Mouse (Mus musculus): ENCODE results near the gene Catsperd.

The Catsperd gene

DNA sequence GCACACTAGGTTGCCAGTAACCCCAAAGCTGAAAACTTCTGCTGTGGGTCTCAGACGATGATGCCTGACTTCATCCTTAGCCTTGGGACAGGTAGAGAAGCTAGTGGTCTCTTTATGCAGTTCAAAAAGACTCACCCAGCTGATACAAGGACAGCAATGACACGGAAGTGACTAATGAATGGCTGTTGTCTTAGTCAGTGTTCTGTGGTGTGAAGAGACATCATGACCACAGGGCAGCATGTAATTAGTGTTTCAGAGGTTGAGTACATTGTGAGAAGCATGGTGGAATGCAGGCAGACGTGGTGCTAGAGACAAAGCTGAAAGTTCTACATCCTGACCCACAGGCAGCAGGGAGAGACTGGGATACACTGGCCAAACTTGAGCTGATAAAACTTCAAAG, 39.6 kb downstream of the Catsperd start:
- no peak for DNase-seq

- peak; percentile 85 to 89 for DNase-seq
These were observed 40.6 kb downstream of the Catsperd start for GRCm38 (mm10) chr17:56668384-56669144.

GRCm38 (mm10) chr17:56669766-56670165, 41.8 kb downstream of the Catsperd start:
- DNase-seq: no peak

GRCm38 (mm10) chr17:56672941-56673646, 45.2 kb downstream of the Catsperd start, which contains the start of gene Ranbp3:
Gene Ranbp3 (plus strand): TSS chr17:56673294.
- DNase-seq: peak; percentile 98 to 100

GRCm38 (mm10) chr17:56673647-56674416, 45.9 kb downstream of the Catsperd start:
- DNase-seq: peak in 1 of 2 experiments; percentile 48

GRCm38 (mm10) chr17:56681791-56682190, 53.8 kb downstream of the Catsperd start:
- no peak for DNase-seq

DNA sequence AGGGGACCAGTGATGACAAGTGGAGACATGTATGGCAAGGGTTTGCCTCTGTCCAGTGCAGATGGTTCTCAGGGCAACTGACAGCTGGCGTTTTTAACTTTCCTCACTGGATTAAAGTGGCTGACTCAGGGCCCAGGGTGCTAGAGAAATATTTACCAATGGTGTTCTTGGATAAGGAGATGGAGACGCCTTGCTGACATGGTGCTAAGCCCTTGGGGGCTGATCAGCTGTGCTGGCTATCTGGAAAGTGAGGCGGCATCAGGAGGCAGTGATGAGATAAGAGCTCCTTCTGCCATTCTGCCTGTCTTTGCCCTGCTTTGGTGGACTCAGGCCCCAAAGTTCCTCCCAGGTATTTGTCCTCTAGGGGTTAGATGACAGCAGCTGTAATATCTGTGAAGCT, 54.9 kb downstream of the Catsperd start:
- DNase-seq: no peak

DNA sequence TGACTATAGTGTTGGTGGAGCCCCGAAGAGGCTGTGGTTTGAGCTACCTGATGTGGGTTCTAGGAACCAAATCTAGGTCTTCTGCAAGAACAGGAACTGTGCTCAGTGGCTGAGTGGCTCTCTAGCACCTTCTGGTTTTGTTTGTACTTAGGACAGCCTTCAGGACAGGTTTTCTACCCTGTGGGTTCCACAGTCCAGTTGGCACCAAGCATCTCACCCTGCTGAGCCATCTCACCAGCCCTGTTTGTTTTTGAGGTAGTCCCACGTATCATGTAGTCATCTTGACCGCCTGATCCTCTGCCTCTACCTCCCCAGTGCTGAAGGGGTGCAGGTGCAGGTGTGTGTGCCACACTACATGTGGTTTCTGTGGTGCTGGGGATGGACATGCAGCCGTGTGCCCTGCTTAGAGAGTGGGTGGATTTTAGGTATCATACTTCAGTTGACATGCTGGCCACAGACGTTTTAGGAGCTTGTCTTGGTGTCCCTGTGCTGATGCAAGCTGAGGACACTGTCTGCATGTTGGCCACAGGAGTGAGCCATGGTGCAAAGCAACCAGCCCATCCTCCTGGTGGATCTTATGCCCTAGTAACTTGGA, 55.7 kb downstream of the Catsperd start:
- DNase-seq: no peak

GRCm38 (mm10) chr17:56684649-56685048, 56.7 kb downstream of the Catsperd start:
- no peak for DNase-seq

GRCm38 (mm10) chr17:56686801-56687200, 58.9 kb downstream of the Catsperd start:
- DNase-seq: no peak

DNA sequence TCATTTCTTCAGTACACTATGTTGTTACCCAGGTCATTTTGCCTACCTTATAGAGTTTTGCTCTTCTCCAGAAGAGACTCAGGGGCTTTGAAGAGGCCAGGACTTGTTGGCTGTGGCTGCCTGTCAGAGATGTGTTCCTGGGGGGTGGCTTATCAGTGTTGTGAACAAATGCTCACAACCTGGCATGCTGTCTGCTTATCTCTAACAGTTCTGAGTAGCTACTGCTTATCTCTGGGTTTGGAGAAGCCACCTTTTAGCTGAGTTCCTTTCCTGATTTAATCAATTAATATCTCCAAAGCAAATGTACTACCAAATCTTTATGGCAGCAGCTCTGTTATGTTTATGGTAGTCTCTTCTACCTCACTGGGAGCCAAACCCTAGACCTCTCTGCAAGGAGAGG, 60.1 kb downstream of the Catsperd start:
- no peak for DNase-seq

DNA sequence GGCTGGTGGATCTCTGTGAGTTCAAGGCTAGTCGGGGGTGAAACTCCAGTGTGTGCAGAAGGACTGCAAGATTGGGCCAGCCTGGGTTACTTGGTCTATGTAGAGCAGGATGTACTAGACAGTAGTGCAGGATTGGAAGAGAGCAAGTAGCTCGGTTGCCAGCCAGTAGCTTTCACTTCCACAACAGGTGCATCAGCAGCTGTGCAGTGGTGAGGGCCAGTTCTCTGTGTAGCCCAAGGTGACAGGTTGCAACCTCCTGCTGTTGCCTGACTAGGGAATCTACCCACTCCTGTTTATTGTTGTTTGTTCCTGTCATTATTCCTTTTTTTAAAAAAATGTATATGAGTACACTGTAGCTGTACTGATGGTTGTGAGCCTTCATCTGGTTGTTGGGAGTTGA, 60.7 kb downstream of the Catsperd start:
- no peak for DNase-seq

DNA sequence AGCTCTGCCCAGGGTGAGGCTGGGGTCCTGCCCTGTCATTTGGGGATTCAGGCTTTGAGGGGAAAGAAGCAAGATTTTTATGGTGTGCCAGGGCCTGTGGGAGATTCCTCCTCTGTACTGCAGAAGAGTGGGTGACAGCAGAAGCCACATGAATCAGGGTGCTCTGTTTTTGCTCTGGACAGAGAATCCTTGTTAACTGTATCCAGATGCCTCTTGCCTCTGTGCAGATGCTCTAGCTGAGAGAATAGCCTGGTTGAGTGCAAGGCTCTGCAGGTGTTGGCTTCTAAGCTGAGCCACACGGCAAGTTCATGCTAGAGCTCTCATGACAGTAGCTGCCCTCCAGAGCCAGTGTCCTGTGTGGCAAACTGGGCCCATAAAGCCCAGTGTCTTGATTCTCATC, 65.5 kb downstream of the Catsperd start:
- no peak for DNase-seq

DNA sequence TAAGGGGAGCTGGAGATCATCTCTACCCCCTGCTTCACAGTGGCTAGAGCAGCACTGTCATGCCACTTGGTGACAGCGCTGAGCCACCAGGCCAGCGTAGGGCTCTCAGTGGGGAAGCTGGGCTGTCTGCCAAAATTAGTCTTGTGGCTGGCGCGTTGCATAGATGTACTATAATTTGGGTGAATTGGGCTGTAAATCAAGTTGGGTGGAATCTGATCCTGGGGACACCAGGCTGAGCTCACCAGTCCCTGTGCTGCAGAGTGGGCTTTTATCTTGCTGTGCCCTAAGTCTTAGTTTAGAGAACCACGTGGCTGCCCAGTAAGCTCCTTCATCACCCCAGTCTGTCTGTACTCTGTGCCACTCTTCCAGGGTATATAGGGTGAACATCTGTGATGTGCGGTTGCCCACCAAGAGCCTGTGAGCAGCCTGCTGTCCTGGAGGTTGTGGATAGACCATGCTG, 65.9 kb downstream of the Catsperd start:
- DNase-seq: peak; percentile 59 to 71

GRCm38 (mm10) chr17:56700451-56700850, 72.5 kb downstream of the Catsperd start:
- DNase-seq: no peak

DNA sequence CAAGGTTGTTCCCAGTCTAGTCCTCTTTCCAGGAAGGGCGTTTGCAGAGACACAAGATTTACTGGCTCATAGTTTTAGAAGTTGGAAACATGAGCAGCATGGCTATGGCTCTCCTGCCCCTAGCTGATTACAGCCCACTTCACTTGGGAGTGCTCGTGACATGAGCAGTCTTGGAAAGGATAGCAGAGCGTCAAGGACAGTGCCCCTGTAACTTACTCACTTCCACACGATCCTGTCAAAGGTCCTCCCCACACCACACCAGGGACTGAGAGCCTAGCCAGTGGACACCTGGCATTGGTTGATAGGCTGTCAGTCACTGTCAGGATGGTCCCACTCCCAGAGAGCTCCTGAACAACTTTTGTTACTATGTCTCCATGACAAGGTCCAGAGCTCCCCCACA, 75.1 kb downstream of the Catsperd start:
- DNase-seq: no peak

GRCm38 (mm10) chr17:56706515-56706914, 78.6 kb downstream of the Catsperd start:
- DNase-seq: no peak

- DNase-seq: no peak
These were observed 80.7 kb downstream of the Catsperd start for GRCm38 (mm10) chr17:56708692-56709091.

DNA sequence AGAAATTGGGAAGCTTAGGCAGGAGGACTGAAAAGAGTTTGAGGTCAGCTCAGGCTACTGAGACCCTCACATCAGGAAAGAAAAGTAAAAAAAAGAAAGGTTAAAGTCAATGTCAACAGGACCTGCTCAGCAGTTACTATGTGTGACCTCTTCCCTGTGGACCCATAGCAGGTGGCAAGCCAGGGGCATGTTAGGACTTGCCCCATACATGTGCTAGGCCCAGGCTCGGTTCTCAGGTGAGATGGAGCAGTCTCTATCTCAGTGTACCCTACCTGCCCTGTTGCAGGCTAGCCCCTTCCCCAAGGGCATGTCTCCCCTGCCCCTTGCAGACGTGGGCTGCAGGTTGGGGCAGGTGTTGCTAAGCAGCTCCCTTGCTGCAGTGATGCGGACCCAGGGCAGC, 81.8 kb downstream of the Catsperd start:
- no peak for DNase-seq

Data from kidney, postnatal 25 days (tissue).